Mouse (Mus musculus) spleen, postnatal 36 days (tissue): ENCODE measurements around the gene Cldn34b4.

ENCODE experiments used
- DNase-seq, 2 experiments: peaks; one replicate each; pipeline ENCODE4 v3.0.0; 2022; ENCODE audit warnings: low spot score in 2 of 2, mixed read lengths in 1 of 2

The Cldn34b4 gene

GRCm38 (mm10) chrX:76393050-76393449 is at the start of gene Cldn34b4:
Gene Cldn34b4 (plus strand): TSS chrX:76393350.
- no peak for DNase-seq
